Mouse (Mus musculus) urinary bladder, postnatal 25 days (tissue): Measurements from ENCODE around the gene Cryba4.

ENCODE experiments used
- DNase-seq: peaks from one replicate; pipeline ENCODE4 v3.0.0; 2022; ENCODE audit warnings: low spot score

Gene Cryba4

GRCm38 (mm10) chr5:112206543-112207255 lies 45.6 kb downstream of the Cryba4 start:
- no peak for DNase-seq

GRCm38 (mm10) chr5:112199656-112200055 lies 52.7 kb downstream of the Cryba4 start:
- no peak for DNase-seq
